Mouse (Mus musculus) lung, postnatal 0 days (tissue): ENCODE data around the gene Kpna2. TPM values are rescaled to one million over a fixed set of nuclear protein-coding genes. Genes with fewer than 3 reads are reported as not detected.
"Not testable (repeated sequence)": the region's sequence is repeated elsewhere in the genome, so short reads cannot be mapped to it uniquely, and the experiment has no call there.

Experiments
- ATAC-seq: fragments of 200-750 bp; cut with Nextera tagmentation; 2 replicates; pipeline ENCODE4 v1.8.0; 2017; ENCODE audit warnings: moderate library complexity
- DNase-seq: peaks from one replicate; pipeline ENCODE4 v3.0.0-alpha.2; 2016; ENCODE audit warnings: low spot score
- H3K27ac ChIP-seq: fragments of 300-500 bp; sonication (generic); 2 replicates; pipeline ENCODE4 v1.5.1; 2014; ENCODE audit warnings: antibody characterized with exemption, mild to moderate bottlenecking, low read length, mixed read lengths
- H3K27me3 ChIP-seq: fragments of 300-500 bp; sonication (generic); replicated peaks from 2 replicates; pipeline ENCODE4 v1.6.1; 2014; ENCODE audit warnings: low read length, mixed read lengths; ENCODE audit not compliant: insufficient read depth
- H3K36me3 ChIP-seq: fragments of 300-500 bp; sonication (generic); 2 replicates; pipeline ENCODE4 v1.6.1; 2014; ENCODE audit warnings: low read length, mixed read lengths; ENCODE audit not compliant: insufficient read depth
- H3K4me1 ChIP-seq: fragments of 300-500 bp; sonication (generic); 2 replicates; pipeline ENCODE4 v1.6.1; 2014; ENCODE audit warnings: antibody characterized with exemption, low read depth, low read length, mixed read lengths; ENCODE audit not compliant: insufficient read depth
- H3K4me2 ChIP-seq: fragments of 300-500 bp; sonication (generic); replicated peaks from 2 replicates; pipeline ENCODE4 v1.6.1; 2014; ENCODE audit warnings: low read depth, mild to moderate bottlenecking, low read length, moderate library complexity, mixed read lengths
- H3K4me3 ChIP-seq: fragments of 300-500 bp; sonication (generic); 2 replicates; pipeline ENCODE4 v1.5.1; 2014; ENCODE audit warnings: low read depth, low read length
- H3K9ac ChIP-seq: fragments of 300-500 bp; sonication (generic); replicated peaks from 2 replicates; pipeline ENCODE4 v1.6.1; 2014; ENCODE audit warnings: low read depth, mild to moderate bottlenecking
- H3K9me3 ChIP-seq: fragments of 300-500 bp; sonication (generic); 2 replicates; pipeline ENCODE4 v1.6.1; 2016; ENCODE audit warnings: low read length, mixed read lengths
- CTCF ChIP-seq: IDR thresholded peaks from 2 replicates; pipeline ENCODE4 v1.5.1; 2016; ENCODE audit warnings: antibody characterized with exemption, mild to moderate bottlenecking
- EP300 ChIP-seq: IDR thresholded peaks from 2 replicates; pipeline ENCODE4 v1.6.1; 2016; ENCODE audit warnings: antibody characterized with exemption, mild to moderate bottlenecking, control low read depth
- WGBS: fragments of 180-500 bp; shearing (Covaris S2); extraction: QIAGEN DNeasy Blood & Tissue Kit; methylation state at CpG from one replicate; pipeline ENCODE4 v1.1.7; 2014; 5-methylcytosine and 5-hydroxymethylcytosine counted together
- polyA plus RNA-seq: library from polyadenylated mRNA; unstranded; fragments of >200 nt; fragmentation: Nextera tagmentation; extraction: Ambion mirVana; gene quantifications from 2 replicates; pipeline ENCODE4 v1.2.1, GENCODE M21; 2015

Kpna2 gene
- polyA plus RNA-seq, 1 experiment from 2014 or later: 83.6 TPM

- no peak for ATAC-seq
- 58% methylated on average over 4 of the region's 4 CpGs for WGBS
Observed at GRCm38 (mm10) chr11:107019318-107019717, 20.0 kb upstream of the Kpna2 start.

GRCm38 (mm10) chr11:107018606-107019005 lies 19.3 kb upstream of the Kpna2 start:
- Histone ChIP-seq H3K4me3 (no peak overlapping the region), H3K9ac (no peak overlapping the region), H3K27ac (no peak overlapping the region), H3K27me3 (no peaks in the 10 kb centered on the region), H3K9me3 (no peaks in the 10 kb centered on the region), H3K4me2 (no peak overlapping the region), H3K4me1 (peaks cover 8% of the 10 kb centered on the region; the same call in 1 of the 2 replicates), H3K36me3 (no peaks in the 10 kb centered on the region)
- DNase-seq (peak; percentile 25), ATAC-seq (no peak)
- TF ChIP-seq EP300: no peak
- TF ChIP-seq CTCF: peak; percentile 69
- WGBS: 33% methylated on average over 8 of the region's 8 CpGs

More at GRCm38 (mm10) chr11:107019318-107019717, 20.0 kb upstream of the Kpna2 start:
- no peak overlapping the region for H3K27ac ChIP-seq
- TF ChIP-seq EP300 (no peak), CTCF (no peak)
- no peak for DNase-seq
- peaks cover 8% of the 10 kb centered on the region; the same call in 1 of the 2 replicates for H3K4me1 ChIP-seq
- no peak overlapping the region for H3K4me3 ChIP-seq
- H3K9me3 ChIP-seq: no peaks in the 10 kb centered on the region
- H3K36me3 ChIP-seq: no peaks in the 10 kb centered on the region
- no peak overlapping the region for H3K9ac ChIP-seq
- no peaks in the 10 kb centered on the region for H3K27me3 ChIP-seq
- no peak overlapping the region for H3K4me2 ChIP-seq

- no peak overlapping the region for H3K4me3 ChIP-seq
- H3K36me3 ChIP-seq: no peaks in the 10 kb centered on the region
- no peak overlapping the region for H3K27ac ChIP-seq
- TF ChIP-seq EP300: no peak
- TF ChIP-seq CTCF: peak; percentile 37
- no peak overlapping the region for H3K4me2 ChIP-seq
- ATAC-seq (no peak), DNase-seq (peak; percentile 20)
- no peaks in the 10 kb centered on the region for H3K4me1 ChIP-seq
- H3K9me3 ChIP-seq: no peaks in the 10 kb centered on the region
- no peaks in the 10 kb centered on the region for H3K27me3 ChIP-seq
- no peak overlapping the region for H3K9ac ChIP-seq
- 52% methylated on average over 6 of the region's 6 CpGs for WGBS
Observed at GRCm38 (mm10) chr11:107017339-107017886, 18.1 kb upstream of the Kpna2 start.

- peak; percentile 49 for ATAC-seq
- no peaks in the 10 kb centered on the region for H3K27me3 ChIP-seq
- H3K9ac ChIP-seq: no peak overlapping the region
- H3K4me2 ChIP-seq: no peak overlapping the region
- DNase-seq: peak; percentile 92
- 44% methylated on average over 1 of the region's 1 CpGs for WGBS
- peak; percentile 27; the same call in 1 of the 2 replicates for TF ChIP-seq EP300
- peak; percentile 50 for TF ChIP-seq CTCF
- no peak overlapping the region for H3K4me3 ChIP-seq
- no peaks in the 10 kb centered on the region for H3K9me3 ChIP-seq
- H3K27ac ChIP-seq: no peak overlapping the region
- H3K36me3 ChIP-seq: no peaks in the 10 kb centered on the region
- H3K4me1 ChIP-seq: peaks cover under 1% of the 10 kb centered on the region; the same call in 1 of the 2 replicates
Observed at GRCm38 (mm10) chr11:107016893-107017292, 17.6 kb upstream of the Kpna2 start.

- ATAC-seq, DNase-seq, H3K9ac ChIP-seq, H3K36me3 ChIP-seq, H3K27ac ChIP-seq, H3K4me2 ChIP-seq, H3K4me3 ChIP-seq, H3K27me3 ChIP-seq, H3K4me1 ChIP-seq, H3K9me3 ChIP-seq: not testable (repeated sequence)
- 69% methylated on average over 11 of the region's 11 CpGs for WGBS
Observed at GRCm38 (mm10) chr11:107015535-107016187, 16.3 kb upstream of the Kpna2 start.

GRCm38 (mm10) chr11:107014597-107015309 lies 15.4 kb upstream of the Kpna2 start:
- Histone ChIP-seq H3K27ac (peak overlapping the region; percentile 78), H3K27me3 (no peaks in the 10 kb centered on the region), H3K36me3 (no peaks in the 10 kb centered on the region), H3K4me3 (no peak overlapping the region), H3K4me1 (peaks cover 9% of the 10 kb centered on the region; the same call in 1 of the 2 replicates), H3K9ac (no peak overlapping the region), H3K4me2 (peak overlapping the region; percentile 28; the same call in 1 of the 2 replicates), H3K9me3 (no peaks in the 10 kb centered on the region)
- peak; percentile 65 for TF ChIP-seq CTCF
- TF ChIP-seq EP300: 0 out of 2 replicates have a peak, but pooled peaks have one; percentile 23
- DNase-seq (peak; percentile 88), ATAC-seq (peak; percentile 38)
- 32% methylated on average over 14 of the region's 14 CpGs for WGBS
